Mouse (Mus musculus) adrenal gland, postnatal 14 days (tissue): ENCODE measurements around the gene Angptl2. TPM values are rescaled to one million over a fixed set of nuclear protein-coding genes. Genes with fewer than 3 reads are reported as not detected.
A peak's percentile ranks its signal among the peaks of the same experiment; 100 is the strongest.

ENCODE experiments used
- DNase-seq: peaks from one replicate; pipeline ENCODE4 v3.0.0; 2021; ENCODE audit warnings: mixed read lengths
- total RNA-seq: library from RNA; stranded (reverse); gene quantifications from 2 replicates; pipeline ENCODE4 v1.2.3, GENCODE M21; 2021

Angptl2 gene
- total RNA-seq, 1 experiment from 2014 or later, result 35.6 TPM

DNA sequence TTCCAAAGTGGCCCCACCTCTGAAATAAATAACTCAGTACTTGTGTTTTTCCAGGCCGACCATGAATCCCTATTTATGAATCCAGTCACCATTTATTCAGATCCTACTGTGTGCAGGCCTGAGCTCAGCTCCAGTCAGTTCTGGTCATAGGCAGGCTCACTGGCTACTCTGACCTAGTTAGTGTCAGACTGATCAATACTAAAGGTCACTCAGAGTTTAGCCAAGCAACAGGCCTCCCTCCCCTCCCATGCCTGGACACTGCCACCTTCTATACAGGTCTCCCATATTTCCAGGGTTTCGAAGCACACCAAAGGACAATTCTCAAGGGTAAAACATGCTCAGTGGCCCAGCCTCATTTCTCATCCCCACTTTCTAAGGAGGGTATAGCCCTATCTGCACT is 54.7 kb downstream of the Angptl2 start:
- DNase-seq, result no peak

DNA sequence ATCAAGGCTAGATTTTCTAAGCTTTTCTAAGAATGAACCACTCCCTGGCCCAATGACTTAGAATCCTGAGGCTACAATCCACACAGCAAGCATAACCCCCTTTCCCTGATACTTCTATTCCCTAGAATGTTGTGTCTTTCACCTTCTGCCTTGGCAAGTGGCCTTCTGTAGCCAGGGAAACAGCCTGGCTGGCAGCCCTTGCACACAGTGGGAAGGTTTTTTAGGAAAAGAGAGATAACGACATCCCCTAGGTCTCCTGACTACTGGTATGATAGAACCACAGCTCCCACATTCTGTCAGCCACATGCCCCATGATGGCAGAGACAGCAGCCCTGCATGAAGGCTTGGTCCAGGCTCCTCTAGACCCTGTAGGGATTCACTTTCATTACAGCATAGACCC is 55.6 kb downstream of the Angptl2 start:
- no peak for DNase-seq

DNA sequence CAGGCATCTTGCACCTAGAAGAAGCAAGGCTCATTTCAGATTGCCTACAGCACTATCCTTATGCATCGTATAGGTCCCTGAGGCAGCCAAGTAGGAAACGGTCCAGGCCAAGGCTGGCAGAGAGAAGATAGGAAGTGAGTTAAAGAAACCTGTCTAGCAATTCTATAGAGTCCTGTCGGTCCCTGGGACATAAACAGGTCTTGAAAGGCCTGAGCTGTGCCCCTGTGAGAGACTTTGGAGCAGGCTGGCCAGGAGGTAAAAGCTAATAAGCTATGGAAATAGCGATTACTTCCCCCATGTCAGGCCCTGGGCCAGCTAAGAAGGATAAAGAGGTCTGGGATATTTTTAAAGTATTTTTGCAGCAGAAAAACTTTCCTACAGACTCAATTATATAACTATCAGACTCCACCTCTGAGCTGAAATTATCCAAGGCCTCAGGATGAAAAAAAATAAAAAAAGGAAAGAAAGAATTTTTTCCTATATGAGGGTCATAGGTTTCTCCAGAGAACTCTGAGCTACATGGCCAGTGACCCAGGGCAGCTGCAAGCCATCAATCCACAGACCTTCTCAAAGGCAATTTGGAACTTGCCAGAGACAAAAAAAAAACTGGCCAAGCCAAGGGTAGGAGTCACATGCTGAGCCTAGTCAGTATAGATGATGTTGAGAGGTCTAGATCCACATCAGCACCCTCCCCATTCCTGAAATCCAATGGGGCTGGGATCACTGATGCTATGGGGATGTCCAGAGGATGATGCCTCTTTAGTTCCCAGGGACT is 57.0 kb downstream of the Angptl2 start:
- DNase-seq, result no peak

- peak; percentile 49 for DNase-seq
These were observed 59.0 kb downstream of the Angptl2 start for GRCm38 (mm10) chr2:33274719-33275490.

DNA sequence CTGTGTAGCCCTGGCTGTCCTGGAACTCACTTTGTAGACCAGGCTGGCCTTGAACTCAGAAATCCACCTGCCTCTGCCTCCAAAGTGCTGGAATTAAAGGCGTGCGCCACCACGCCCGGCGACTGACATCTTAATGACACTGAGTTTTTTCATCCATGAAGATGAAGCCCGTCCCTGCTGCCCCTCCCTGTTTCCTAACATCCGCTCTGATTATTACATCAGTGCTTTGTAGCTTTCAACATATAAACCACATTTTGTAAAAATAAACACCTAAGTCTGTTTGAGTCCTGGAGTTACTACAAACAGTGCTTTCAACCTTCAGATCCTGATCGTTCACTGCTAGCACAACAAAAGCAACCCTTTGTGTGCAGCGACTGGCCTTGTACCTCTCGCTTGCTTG is 63.9 kb downstream of the Angptl2 start:
- no peak for DNase-seq

GRCm38 (mm10) chr2:33280525-33280924 is 64.7 kb downstream of the Angptl2 start:
- DNase-seq, result no peak

DNA sequence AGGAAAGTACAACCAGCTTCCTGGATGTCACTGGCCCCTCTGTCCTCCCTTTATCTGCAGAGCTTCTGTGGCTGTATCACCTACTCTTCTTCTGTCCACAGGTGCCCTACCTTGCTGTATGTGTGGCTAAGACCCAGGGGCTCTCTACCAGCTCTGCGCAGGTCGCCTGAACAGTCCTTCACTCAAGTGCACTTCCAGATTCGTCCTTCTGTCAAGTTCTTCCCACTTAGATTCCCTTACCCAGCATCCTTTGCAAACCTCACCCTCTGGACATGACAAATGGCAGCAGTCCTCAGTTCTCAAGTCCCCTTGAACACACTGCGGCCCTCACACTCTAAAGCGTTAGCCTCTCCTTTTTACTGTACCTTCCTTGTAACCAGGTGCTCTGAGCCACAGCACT is 65.9 kb downstream of the Angptl2 start:
- no peak for DNase-seq

DNA sequence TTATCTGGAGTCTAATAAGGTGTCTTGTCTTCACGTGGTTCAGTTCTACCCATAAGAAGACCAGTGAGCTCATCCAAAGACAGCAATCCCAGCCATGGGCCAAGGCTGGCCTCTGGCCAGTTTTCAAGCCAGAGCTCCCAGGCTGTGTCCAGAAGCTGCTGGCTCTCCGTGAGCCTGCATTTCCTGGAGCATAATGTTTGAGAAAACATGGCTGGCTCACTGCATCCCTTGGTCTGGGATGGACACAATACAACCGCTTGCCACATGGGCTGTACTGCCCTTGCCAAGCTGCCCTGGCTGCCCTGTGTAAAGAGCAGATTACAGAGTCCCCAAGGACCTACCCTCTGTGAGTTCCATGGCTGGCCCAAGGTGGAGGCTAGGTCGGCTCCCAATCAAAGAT is 67.0 kb downstream of the Angptl2 start:
- DNase-seq, result peak; percentile 71

GRCm38 (mm10) chr2:33283674-33284073 is 67.8 kb downstream of the Angptl2 start:
- no peak for DNase-seq

- DNase-seq, result no peak
These were observed 73.0 kb downstream of the Angptl2 start for GRCm38 (mm10) chr2:33288837-33289236.

GRCm38 (mm10) chr2:33290491-33290890 is 74.6 kb downstream of the Angptl2 start:
- no peak for DNase-seq

DNA sequence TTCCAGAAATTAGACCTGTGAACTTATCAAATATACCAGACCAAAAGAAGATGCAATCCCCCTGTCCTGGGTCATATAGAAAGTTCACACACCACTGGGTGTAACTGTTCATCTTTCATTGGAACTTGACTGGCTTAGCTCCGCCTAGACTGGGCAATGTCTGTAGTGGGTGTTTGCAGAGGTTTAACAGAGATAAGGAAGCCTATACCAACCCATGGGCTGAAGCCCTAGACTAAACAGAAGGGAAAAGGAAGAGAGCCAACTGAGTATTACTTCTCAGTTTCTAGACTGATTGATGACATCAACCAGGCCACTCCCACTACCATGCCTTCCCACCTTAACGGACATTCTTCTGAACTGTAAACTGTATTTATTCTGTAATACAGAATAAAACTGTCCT is 76.2 kb downstream of the Angptl2 start:
- no peak for DNase-seq

DNA sequence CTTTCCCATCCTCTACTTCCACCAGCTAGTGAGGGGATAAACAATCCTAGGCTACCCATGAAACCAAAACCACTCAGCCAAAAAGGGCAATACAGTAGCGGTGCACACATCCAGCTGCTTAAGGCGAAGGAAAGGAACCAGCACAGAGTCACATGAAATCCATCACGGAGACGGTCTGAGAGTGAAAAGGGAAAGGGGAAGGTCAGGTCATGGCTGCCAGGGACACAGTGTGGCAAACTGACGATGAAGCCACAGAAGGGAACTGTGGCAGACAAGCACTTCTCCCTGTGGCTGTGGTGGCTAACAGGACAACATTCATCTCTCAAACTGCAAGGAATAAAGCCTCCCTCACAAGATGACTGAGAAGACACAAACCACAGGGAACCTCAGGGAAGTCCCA is 79.2 kb downstream of the Angptl2 start:
- no peak for DNase-seq

Other genes with a start within 250 kb of the Angptl2 start
- gene Slc2a8, start 234.0 kb upstream of the Angptl2 start, total RNA-seq, result 18.3 and 20.8 TPM in 2 replicates
- 15.1 and 20.9 TPM in 2 replicates for gene Garnl3, start 84.4 kb upstream of the Angptl2 start, total RNA-seq
- 3.7 and 5.2 TPM in 2 replicates for gene Ralgps1, start 155.4 kb downstream of the Angptl2 start, total RNA-seq
- gene Zbtb34, start 215.3 kb downstream of the Angptl2 start, total RNA-seq, result 12.7 and 15.1 TPM in 2 replicates